Mouse (Mus musculus): ENCODE results near the gene 2700081O15Rik.

DNA sequence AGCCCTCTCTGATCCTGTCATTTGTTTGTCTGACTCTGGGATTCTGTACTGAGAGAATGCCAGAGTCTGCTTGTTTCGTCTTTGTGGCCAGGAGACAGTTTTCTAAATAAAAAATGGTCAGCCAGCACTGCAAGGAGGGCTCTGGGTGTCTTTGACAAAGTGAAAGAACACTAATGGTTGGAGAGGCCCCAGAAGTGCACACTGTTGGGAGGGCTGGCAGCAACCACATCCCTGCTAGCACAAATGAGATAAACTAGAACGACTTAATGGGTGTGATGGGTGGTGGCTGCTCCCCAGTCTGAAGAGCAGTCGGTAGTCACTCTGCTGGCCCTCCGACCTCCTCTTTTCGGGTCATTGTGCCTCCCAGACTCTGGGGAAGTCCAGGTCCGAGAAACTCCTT lies 1.7 kb downstream of the 2700081O15Rik start:
- TF ChIP-seq CTCF (conservative IDR thresholded peaks at IDR 0.05; ENCODE audit: low read length) (no peak), POU5F1 (IDR thresholded peaks at IDR 0.05; ENCODE audit: borderline replicate concordance, low read length) (no peak)
